In the genomic region with DNA sequence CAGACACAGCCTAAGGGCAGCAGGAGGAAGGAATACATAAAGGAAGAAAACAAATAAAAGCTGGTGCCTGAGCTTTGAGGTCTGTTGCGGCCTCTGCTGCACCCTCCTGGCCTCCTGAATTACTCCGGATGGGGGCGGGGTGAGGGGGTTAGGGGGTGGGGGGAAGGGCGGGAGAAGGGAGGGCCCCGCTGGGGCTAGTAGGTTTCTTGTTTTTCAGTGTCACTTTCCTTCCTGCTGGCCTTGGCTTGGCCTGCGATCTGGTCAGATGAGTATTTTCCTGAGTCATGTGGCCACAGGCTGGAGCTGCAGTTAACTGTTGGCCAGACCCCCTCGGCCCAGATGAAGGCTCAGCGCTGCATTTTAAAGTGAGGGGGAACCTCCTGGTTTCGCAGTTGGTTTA, we compare ENCODE assay signal across 8 mouse cellular contexts. TPM values are rescaled to one million over a fixed set of nuclear protein-coding genes. Genes with fewer than 3 reads are reported as not detected.
DNase-seq lines count a peak whose midpoint lies in the region; ATAC-seq and TF ChIP-seq lines count a peak whose summit lies in the region.

No protein-coding gene starts in this region.

- H3K27me3 ChIP-seq in hindbrain, embryonic 15.5 days: no peaks in the 10 kb centered on the region
- H3K27me3 ChIP-seq in liver, embryonic 11.5 days (replicated peaks; ENCODE audit: control insufficient read depth, insufficient read depth, low read length): no peaks in the 10 kb centered on the region
- H3K27me3 ChIP-seq in myocyte (ENCODE audit: control insufficient read depth, insufficient read depth, insufficient read length): no peaks in the 10 kb centered on the region

- ATAC-seq in cerebellum, adult (ENCODE audit: insufficient number of reproducible peaks, low FRiP score, low TSS enrichment): 0 out of 2 replicates have a peak, but pooled peaks have one; percentile 22
- ATAC-seq in hindbrain, embryonic 15.5 days (ENCODE audit: low FRiP score, low read depth): no peak
- peak; percentile 73 for ATAC-seq in liver, embryonic 11.5 days (replicated peaks; ENCODE audit: low FRiP score)

- no peak overlapping the region for H3K27ac ChIP-seq in hindbrain, embryonic 15.5 days (replicated peaks)
- H3K27ac ChIP-seq in liver, embryonic 11.5 days (ENCODE audit: low read depth, low read length): peak overlapping the region; percentile 35

- peaks cover 21% of the 10 kb centered on the region for H3K4me1 ChIP-seq in hindbrain, embryonic 15.5 days (replicated peaks)
- peaks cover 11% of the 10 kb centered on the region; the same call in 1 of the 2 replicates for H3K4me1 ChIP-seq in liver, embryonic 11.5 days (replicated peaks; ENCODE audit: control insufficient read depth, insufficient read depth, low read length)

- no peak overlapping the region for H3K9ac ChIP-seq in hindbrain, embryonic 15.5 days
- peak overlapping the region; percentile 64 for H3K9ac ChIP-seq in liver, embryonic 11.5 days (ENCODE audit: low read depth, low read length)

- no peaks in the 10 kb centered on the region for H3K79me2 ChIP-seq in myocyte (ENCODE audit: control insufficient read depth, insufficient read depth)

- no peak overlapping the region for H3ac ChIP-seq in myocyte (ENCODE audit: control insufficient read depth, insufficient read length)

- WGBS in hindbrain, embryonic 15.5 days: 3% methylated on average over 9 of the region's 9 CpGs
- 1% methylated on average over 9 of the region's 9 CpGs for WGBS in liver, embryonic 11.5 days

- H3K4me3 ChIP-seq in hindbrain, embryonic 15.5 days: no peak overlapping the region
- H3K4me3 ChIP-seq in liver, embryonic 11.5 days (ENCODE audit: low read depth, low read length): peak overlapping the region; percentile 28
- no peak overlapping the region for H3K4me3 ChIP-seq in myocyte

- no peak for TF ChIP-seq POLR2A in myocyte (IDR thresholded peaks at IDR 0.05; ENCODE audit: insufficient read length, low read depth)

- H3K4me2 ChIP-seq in hindbrain, embryonic 15.5 days: peak overlapping the region; percentile 42
- peak overlapping the region; percentile 58 for H3K4me2 ChIP-seq in liver, embryonic 11.5 days
- H3K4me2 ChIP-seq in myocyte (ENCODE audit: low read depth): peak overlapping the region; percentile 77

- H3K36me3 ChIP-seq in hindbrain, embryonic 15.5 days: no peaks in the 10 kb centered on the region
- no peaks in the 10 kb centered on the region for H3K36me3 ChIP-seq in liver, embryonic 11.5 days (ENCODE audit: control insufficient read depth, insufficient read depth, low read length)
- no peaks in the 10 kb centered on the region for H3K36me3 ChIP-seq in myocyte (ENCODE audit: control insufficient read depth, insufficient read depth)

- no peak for DNase-seq in cerebellum, adult 9-10 months
- DNase-seq in cerebellum, adult 18-20 months: peak; percentile 15 to 27
- peak; percentile 4 to 43 for DNase-seq in gastrocnemius, adult 8-10 months (ENCODE audit: low spot score in 2 of 2)
- peak; percentile 71 for DNase-seq in liver, embryonic 11.5 days (ENCODE audit: low spot score)
- DNase-seq in right cerebral cortex, adult 18-20 months: no peak

- H3K9me3 ChIP-seq in hindbrain, embryonic 15.5 days: no peaks in the 10 kb centered on the region
- no peaks in the 10 kb centered on the region for H3K9me3 ChIP-seq in liver, embryonic 11.5 days (ENCODE audit: control insufficient read depth, low read length)

TF ChIP-seq in myocyte, 11 proteins besides CTCF, POLR2A, EP300 and RAD21:
- TF ChIP-seq REST (IDR thresholded peaks at IDR 0.05; ENCODE audit: insufficient read depth, insufficient read length) (no peak), USF1 (IDR thresholded peaks at IDR 0.05; ENCODE audit: low read depth) (peak; percentile 36), SRF (IDR thresholded peaks at IDR 0.05; ENCODE audit: control insufficient read depth, insufficient read length, low read depth) (no peak)

RNA-seq across cellular contexts. Expression of a gene that starts 7.5 kb away (rescaled TPM):
- 1 to 10 TPM in 1 of 4 experiments, under 1 TPM in 1, not detected in 2; 0.52 to 1.6 TPM for total RNA-seq in gastrocnemius, adult 8-10 months (2022)
- 0.36 and 0.59 TPM in 2 replicates for polyA plus RNA-seq in hindbrain, embryonic 15.5 days (2015; fragmentation: Nextera tagmentation; extraction: Ambion mirVana)
- polyA plus RNA-seq in liver, embryonic 11.5 days (2014; fragmentation: Nextera tagmentation; extraction: Ambion mirVana): 16.5 and 16.6 TPM in 2 replicates
- polyA plus RNA-seq in myocyte (2012; fragmentation: generic; extraction: Trizol): 3.0 TPM

Comparison
In these comparisons a context has a peak if more than half of its experiments do, and no peak if none do; other contexts are left out.
1. DNase-seq: peak in cerebellum, adult 18-20 months (2 of 2), gastrocnemius, adult 8-10 months (2 of 2) and liver, embryonic 11.5 days (single experiment); none in cerebellum, adult 9-10 months (single experiment) and right cerebral cortex, adult 18-20 months (single experiment).
2. Peak in every context shown above with its lines, with median percentiles within 50 percentile points of each other: H3K4me2 ChIP-seq.